Mouse (Mus musculus) spleen, postnatal 4 days (tissue): ENCODE measurements at regions not wholly inside any gene's neighbourhood (a gene's known extent, or its start where the extent isn't known, plus 50 kb on each side); places are given as distances from the start of the nearest gene placed in this dataset.
A peak's percentile ranks its signal among the peaks of the same experiment; 100 is the strongest.
"Not testable (repeated sequence)": the region's sequence is repeated elsewhere in the genome, so short reads cannot be mapped to it uniquely, and the experiment has no call there.

Experiments used
- DNase-seq, 2 experiments: peaks; one replicate each; pipeline ENCODE4 v3.0.0; 2022; ENCODE audit warnings: low spot score in 2 of 2

DNA sequence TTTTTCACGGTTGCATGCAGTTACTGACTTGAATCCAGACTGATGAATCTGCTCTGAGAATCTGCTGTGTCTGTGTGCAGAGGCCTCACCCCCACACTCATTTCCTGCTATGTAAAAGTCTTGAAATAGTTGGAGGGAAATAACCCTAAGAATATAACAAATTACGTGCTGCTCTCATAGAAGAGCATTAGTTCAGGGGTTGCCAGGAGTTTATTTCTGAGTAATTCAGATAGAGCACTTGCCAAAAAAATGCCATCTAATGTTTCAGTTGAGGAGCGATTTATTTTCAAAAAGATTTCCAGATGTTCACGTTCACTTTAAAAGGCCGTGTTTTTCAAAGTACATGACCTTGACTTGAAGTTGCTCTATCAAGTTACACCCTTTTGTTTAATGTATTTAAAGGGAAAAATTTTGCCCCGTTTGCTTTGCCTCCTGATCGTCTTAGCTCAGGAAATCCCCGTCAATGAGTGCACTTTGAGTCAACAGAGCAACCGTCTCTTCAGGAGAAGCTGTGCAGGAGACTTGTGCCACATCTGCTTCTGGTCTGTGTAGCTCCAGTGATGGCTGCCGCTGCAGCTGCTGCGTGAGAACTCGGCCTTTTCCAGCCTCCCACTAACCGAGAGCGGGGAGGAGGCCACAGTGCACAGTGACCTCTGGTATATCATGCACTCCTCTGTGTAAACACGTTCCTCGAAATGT is 50.9 kb upstream of the Sec61g start:
- no peak for DNase-seq

DNA sequence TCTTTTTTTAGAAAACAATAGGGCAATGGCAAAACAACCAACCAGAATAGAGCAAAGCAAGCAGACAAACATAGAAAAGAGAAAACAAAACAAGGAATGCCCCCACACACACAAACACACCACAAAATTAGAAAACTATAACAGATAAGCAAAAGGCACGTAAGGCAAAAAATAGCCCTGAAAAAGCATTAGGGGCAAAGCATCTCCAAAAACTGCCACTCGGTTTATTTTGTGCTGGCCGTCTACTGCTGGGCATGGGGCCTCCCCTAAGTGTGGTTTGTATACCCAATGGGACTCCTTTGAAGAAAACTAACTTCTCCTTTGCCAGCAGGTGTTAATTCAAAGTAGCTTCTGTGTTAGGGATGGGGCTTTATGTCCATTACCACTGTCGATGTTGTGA is 53.4 kb upstream of the Sec61g start:
- DNase-seq, result no peak

DNA sequence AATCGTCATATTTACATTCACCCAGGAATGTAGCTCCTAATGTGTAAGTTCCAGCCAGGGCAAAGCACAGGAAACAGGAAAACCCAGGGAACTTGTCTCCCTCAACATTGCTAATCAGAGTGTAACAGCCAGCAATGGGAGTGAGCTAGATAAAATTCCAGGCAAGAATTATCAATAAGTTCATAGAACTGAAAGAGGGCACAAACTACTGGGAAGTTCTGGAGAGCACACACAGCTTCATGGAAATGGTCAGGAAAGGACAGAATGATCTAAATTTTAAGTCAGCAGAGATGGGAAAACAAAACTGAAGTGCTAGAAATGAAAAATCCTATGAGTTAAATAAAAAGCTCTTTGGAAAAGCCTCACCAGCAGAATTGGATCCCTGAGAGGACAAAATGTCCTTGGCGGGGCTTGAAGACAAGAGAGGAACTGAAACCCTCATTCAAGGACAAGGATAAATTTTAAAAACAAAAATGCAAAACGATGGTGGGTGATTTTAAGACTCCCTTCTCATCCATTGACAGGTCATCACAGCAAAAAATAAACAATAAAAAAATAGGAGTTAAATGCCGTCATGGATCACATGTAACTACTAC is 80.9 kb upstream of the Sec61g start:
- no peak for DNase-seq

DNA sequence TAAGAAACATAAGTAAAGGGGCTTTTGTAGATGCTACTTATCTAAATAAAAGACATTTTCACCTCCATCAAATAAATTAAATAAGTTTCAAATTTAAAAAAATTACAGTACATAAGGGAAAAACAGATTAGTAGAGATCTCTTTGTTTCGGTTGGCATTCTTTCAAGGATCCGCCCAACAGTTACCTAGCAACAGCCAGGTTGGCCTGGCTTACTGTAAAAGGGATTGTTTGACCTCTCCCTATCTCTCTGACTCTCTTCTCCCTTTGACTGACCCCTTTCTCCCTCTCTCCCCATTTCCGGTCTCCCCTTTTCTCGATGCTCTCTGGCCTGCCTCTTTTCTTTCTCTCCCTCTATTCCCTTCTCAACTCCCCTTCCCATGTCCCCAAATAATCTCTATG is 82.3 kb upstream of the Sec61g start:
- DNase-seq, result no peak

DNA sequence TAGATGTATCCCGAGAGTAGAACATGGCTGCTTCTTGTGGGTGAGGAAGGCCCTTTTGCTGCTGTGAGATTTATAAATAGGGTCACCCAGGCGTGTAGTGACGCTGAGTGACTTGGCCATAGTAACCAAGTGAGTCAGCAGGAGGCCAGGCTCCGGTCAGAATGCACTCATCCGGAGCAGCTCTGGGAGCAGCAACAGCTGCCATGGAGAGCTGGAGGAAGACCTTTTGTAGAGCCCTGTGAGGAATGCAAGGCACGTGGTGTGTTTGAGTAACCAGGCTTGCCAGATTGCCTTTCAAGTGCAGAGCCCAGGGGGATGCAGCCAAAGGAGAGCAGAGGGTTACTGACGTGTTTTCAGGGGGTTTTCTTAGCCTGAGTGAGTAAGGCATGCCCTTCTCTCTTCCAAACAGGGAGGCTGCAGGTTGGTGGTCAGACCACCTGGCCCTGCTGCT is 83.2 kb upstream of the Sec61g start:
- DNase-seq, result no peak

DNA sequence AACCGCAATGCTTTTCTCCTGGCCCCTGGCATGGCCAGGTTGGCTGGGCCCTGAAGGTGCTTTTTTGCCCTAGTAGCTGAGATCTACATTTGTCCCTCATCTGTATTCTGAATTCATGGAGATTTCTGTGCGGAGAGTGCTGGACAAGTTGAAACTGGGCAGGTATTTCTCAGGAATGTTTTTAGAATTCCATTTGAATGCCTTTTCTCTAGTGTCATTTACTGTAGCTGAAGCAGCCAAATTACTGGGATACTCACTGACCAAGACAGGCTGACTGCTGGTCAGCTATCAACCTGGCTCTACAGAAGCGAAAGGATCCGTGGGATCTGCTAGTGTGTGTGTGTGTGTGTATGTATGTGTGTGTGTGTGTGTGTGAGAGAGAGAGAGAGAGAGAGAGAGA is 83.7 kb upstream of the Sec61g start:
- DNase-seq, result no peak

DNA sequence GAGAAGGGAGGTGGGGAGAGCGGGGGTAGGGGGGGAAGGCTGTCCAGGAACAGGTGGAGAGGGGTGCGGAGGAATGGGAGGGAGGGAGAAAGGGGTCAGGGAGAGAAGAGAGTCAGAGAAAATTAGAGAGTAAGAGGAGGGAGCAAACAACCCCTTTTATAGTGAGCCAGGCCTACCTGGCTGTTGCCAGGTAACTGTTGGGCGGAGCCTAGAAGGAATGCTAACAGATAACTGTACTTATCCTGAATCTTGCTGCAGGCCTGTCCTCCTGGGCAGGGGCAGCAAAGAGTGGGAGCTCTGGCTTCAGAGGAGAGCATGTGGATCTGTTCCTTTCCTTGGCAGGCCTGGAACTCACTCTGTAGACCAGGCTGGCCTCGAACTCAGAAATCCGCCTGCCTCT is 84.5 kb upstream of the Sec61g start:
- DNase-seq, result no peak

DNA sequence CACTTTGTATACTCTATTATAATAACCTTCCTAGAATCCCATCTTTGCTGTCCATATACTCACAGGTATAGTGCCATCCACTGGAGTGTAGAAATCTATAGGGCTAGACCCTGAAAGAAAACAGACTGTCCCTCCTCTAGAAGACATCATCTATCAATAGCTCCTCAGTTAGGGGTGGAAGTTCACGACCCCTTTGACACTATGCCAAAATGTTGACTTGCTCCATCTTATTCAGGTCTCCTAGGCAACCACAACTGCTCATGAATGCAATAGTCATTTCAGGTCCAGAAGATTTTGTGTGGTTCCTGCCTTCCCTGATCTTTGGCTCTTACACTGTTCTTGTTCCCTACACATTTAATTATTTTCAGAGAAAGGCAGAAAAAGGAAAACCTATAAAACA is 86.5 kb upstream of the Sec61g start:
- no peak for DNase-seq

DNA sequence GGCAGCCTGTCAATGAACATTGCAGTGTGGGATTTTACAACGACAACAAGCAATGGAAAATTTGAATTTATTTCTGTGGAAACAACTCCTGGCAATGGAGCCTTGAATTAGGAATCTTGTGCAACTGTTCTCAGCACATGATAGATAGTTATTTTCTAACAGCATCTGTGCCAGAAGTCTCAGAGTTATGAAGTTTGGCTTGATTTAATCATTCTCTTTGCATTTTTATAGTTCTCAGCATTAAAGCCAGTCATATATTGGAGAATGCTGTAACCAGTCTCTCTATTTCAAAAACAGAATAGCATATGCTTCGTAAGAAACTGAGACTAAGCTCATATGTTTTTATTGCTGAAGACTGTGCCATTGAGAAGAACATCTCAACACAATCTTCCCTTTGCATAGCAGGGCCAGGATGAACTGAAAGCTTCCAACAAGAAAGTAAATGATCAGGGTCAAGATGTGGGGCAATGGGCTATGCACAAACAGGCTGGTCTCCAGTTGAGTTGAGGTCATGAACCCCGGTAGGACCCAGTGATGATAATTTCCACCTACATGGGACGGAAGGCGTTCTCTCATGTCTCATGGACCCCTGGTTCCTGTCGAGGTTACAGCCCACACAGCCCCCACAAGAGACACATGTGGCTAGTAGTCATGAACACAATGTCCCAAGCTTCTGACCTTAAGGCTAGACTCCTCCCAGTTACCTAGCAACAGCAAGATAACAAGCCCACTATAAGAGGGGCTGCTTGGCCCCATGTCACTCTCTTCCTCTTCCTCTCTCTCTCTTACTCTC is 89.0 kb upstream of the Sec61g start:
- no peak for DNase-seq

DNA sequence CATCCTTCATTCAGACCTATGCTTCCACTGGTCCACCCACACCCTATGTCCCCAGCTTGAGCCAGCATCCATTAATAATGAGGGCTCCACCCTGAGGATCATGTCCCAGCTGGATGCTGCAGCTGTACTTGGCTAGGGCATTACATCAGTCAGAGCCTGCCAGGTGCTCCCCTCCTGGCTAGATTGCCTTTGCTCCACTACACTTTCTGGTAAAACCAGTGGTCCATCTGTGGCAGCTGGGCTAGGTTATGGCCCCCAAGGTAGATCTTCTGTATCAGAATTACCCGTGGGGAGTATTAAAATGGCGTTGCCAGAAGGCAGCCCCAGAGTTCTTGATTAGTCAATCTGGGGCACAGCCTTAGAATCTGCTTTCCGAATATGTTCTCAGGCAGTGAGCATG is 94.7 kb upstream of the Sec61g start:
- no peak for DNase-seq

DNA sequence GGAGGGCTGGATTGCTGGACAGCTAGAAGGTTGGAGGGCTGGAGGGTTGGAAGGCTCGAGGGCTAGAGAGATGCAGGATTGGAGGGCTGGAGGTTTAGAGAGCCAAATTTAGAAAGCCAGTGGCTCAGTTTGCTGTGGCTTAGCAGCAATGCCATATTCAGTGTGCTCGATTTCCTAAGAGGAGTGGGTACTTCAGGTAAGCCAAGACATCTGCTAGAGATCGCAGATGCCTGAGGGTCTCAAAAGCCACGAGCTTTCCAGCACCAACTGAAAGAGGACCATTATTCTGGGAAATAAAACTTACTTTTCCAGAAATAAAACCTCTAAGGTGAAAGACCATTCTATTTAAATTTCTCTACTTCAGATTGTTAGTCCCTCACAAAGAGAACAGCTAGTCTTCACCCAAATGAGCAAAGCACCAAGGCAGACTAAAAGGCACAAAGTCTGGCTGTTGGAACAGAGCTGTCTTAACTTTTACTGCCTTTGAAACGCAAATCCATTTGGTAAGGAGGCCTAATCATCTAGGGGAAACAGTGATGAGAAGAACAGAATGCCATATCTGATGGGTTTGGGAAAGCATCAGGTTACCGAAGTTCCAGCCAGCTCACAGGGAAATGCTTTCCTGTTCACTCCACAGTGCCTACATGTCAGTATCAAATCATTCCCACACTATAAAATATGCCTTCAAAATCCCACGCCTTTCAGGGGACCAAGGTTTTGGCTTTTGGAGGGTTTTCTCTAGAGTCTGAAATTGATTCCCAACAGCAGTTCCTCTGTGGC is 98.3 kb upstream of the Sec61g start:
- no peak for DNase-seq

DNA sequence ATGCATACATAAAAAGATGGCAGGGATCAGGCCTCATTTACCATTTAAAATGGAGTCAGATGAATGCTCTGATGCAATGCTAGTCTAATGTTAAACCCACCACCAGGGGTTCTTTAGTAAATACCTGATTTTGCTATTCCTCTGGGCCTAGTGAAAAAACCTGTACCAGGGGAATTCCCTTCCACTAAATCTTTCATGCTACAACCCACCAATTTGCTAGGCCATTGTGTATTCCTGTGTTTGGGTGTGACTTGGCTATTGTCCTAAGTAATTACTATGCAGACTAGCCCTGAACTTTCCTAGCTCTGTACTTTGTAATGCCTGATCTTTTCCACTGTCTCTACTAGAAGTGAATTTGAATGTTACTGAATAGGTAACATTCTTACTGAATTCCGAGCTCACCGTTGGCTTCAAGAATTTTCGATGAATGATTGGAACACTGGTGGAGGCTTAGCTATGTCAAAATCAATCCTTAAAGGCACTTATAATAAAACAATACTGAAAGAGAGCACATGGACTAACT is 99.7 kb upstream of the Sec61g start:
- DNase-seq, result not testable (repeated sequence)

DNA sequence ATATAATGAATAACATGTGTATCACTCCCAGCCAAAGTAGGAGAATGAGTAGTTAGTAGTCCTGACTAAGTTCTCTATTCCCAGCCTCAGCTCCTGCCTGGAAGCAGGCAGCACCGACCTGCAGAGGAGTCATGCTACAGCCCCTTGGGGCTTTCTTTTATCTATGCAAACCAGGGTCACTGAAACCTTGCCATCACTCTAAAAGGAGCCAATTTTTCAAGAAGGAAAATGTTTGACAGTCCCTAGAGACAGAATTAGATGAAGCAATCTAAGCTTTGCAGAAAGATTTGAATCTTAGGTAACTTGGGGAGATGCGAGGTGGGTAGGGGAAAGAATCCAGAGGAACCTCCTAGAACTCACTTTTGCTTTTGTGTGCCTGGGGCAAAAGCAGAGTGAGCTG is 103.5 kb upstream of the Sec61g start:
- DNase-seq, result no peak

DNA sequence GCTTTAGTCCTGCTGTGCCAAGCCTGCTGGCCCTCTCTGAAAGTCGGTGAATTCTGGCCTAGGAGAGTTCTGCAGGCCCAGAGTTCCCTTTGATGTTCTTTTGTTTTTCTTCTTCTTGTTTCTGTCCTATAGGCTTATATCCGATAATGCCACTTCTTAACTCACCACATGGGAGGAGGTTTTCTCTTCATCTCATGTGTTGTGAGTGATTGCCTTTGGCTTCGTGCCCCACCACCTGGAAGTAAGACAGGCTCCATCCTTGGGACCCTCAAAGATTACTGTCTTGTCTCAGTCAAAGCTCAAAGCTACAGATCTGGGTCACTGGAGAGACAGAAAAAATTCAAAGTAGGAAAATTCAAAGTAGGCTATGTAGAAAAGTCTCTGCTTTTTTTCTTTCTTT is 104.2 kb upstream of the Sec61g start:
- DNase-seq, result no peak

DNA sequence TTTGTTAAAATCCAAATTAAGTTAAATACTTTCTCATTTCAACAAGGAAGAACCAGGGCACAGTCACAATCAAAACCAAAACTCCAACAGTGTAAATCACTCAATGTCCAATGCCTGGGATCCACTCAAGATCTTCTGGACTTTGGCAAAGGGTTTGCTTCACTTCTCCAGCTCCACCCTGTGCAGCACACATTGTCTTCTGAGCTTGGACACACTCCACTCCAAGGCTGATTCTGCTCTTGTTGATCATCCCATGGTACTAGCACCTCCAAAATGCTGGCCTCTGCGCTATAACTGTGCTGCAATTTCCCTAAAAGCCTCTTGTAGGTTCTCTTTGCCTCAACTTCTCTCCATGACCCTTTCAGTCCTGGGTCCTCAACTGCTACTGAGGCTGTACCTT is 111.5 kb upstream of the Sec61g start:
- no peak for DNase-seq

DNA sequence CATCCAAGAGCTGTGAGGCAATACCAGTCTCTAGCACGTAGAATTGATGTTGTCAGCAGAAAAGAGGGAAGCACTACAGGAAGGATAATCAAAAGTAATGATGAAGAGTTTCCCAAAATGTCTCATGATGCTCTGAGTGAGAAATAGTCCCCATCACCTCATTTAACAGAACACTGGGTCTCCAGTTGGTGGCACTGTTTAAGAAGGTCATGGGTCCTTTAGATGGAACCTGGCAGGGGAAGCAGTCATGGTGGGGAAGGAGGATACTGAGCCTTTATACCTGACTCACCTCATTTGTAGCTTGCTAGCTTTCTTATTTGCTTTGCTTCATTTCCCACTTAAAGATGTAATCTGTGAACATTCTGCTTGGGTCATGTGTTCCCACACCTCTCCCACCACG is 115.4 kb upstream of the Sec61g start:
- no peak for DNase-seq

DNA sequence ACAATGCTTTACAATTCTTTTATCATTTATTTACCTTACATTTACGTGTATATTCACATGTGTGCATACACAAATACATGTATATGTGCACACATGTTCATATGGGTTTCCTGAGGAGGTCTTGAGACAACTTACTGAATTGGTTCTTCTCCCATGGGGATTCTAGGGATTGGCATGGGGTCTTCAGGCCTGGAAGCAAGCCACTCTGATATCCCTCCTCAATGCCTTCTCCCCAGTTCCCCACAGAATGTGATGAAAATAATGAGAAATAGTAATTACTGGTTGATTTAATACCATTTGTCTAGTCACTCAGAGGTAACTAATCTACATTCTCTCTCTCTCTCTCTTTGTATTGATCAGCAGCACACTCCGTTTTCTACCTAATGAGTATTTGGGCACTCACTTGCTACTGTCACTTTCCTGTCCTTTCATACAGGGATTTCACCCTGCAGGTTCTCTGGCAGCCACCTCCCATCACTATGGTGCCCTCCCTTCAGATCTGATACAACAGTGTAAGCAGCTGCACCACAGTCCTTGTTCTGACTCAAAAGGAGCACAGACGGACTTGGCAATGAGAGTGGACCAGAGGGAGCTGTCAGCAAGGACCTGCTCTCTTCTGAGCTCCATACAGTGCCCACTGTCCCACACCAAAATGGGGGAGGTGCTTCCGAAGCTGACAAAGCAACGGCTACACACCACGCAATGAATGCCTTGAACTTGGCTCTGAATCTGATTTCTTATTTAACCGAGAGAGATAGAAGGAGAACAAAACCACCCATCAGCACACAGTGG is 119.2 kb upstream of the Sec61g start:
- DNase-seq, result no peak

DNA sequence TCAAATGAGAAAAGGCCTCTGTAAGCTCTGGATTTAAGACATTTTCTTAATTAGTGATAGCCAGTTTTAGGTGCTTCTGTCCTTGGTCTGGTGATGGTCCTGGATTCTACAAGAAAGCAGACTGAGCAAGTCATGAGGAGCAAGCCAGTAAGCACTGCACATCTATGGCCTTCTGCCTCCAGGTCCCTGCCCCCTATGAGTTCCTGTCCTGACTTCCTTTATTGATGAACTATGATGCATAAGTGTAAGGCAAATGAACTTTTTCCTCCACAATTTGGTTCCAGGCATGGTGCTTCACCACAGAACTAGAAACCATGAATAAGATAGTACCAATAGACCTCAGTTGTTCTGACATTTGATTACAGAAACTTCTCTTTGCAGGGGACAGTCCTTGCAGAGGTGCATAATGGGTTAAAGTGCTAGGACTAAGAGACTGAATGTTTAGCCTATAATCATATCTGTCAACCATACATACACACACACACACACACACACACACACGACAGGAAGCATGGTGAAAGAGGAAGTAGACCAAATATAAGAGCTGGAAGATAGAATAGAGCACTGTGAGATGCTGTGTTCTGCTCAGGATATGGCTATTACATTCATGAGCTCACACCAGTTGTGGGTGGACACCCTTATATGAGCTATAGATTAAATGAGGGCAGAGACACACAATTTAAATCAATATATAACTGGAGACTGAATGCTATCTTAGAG is 121.3 kb upstream of the Sec61g start:
- peak in 1 of 2 experiments; percentile 15 for DNase-seq

DNA sequence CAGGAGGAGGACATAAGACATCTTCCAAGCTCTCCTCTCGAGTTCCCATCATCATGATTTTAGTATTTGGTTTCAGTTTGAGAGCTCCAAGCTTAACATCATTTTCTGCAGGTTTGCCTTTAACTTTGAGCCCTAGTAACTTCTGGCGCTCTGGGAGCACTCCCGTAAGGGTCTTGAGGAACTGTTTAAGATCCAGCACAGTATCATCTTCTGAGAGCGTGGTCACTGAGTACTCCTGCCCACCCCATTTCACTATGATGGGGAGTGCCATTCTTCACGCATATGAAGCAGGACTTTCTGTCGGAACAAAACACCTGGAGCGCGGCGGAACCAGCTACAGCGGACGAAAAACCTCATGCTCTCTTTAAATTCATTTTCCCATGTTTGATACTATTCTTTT is 116.2 kb upstream of the Egfr start:
- DNase-seq, result not testable (repeated sequence)

DNA sequence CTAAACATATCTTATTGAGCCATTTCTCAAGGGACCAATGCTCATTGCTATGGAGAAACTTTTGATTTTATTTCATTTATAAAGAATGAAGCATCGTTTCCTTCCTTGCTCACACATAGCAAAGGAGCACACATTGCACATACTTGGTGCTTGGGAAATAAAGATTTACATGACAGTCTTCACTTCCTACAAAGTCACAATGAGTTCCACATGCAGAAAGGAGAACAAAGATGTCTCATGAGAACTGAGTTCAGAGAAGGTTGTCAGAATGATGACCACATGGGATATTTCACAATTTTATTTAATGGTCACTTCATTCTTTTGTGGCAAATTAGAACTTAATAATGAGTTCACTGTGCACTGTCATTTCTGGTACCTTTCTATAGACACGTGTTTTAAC is 114.3 kb upstream of the Egfr start:
- no peak for DNase-seq

DNA sequence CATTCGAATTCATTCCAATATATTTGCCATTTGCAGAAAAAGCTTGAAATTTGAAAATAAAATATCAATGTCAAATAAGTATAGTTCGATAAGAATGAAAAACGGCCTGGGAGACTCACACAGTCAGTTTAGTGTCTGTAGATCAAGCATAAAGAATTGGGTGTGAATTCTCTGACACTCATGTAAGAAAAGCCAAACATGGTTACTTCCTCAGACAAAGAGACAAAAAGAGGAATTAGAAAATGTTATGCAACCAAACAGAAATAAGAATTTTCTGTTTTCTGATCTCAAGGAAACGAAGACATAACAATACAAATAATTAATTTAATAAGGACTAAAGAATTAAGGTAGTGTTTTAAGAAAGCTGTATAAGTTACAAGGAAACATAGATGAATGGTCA is 113.7 kb upstream of the Egfr start:
- no peak for DNase-seq
